Mouse (Mus musculus) hindbrain, embryonic 16.5 days (tissue): ENCODE data around the gene Epn1. TPM values are rescaled to one million over a fixed set of nuclear protein-coding genes. Genes with fewer than 3 reads are reported as not detected.
"Not testable (repeated sequence)": the region's sequence is repeated elsewhere in the genome, so short reads cannot be mapped to it uniquely, and the experiment has no call there.

ENCODE experiments used
- ATAC-seq: fragments of 200-750 bp; cut with Nextera tagmentation; 2 replicates; pipeline ENCODE4 v1.8.0; 2017; ENCODE audit warnings: moderate TSS enrichment, moderate library complexity
- H3K27ac ChIP-seq: fragments of 300-500 bp; sonication (generic); 2 replicates; pipeline ENCODE4 v1.5.1; 2014; ENCODE audit warnings: low read depth, mild to moderate bottlenecking, control low read depth, low read length, moderate library complexity
- H3K27me3 ChIP-seq: fragments of 300-500 bp; sonication (generic); replicated peaks from 2 replicates; pipeline ENCODE4 v1.6.1; 2014; ENCODE audit warnings: low read length; ENCODE audit not compliant: control insufficient read depth, insufficient read depth
- H3K36me3 ChIP-seq: fragments of 300-500 bp; sonication (generic); 2 replicates; pipeline ENCODE4 v1.6.1; 2014; ENCODE audit warnings: mild to moderate bottlenecking, low read length, moderate library complexity, mixed read lengths; ENCODE audit not compliant: control insufficient read depth, insufficient read depth
- H3K4me1 ChIP-seq: fragments of 300-500 bp; sonication (generic); 2 replicates; pipeline ENCODE4 v1.6.1; 2014; ENCODE audit warnings: low read depth, low read length; ENCODE audit not compliant: control insufficient read depth, insufficient read depth
- H3K4me2 ChIP-seq: fragments of 300-500 bp; sonication (generic); 2 replicates; pipeline ENCODE4 v1.6.1; 2014; ENCODE audit warnings: mild to moderate bottlenecking, low read length, control low read depth, moderate library complexity
- H3K4me3 ChIP-seq: fragments of 300-500 bp; sonication (generic); 2 replicates; pipeline ENCODE4 v1.5.1; 2014; ENCODE audit warnings: mild to moderate bottlenecking, low read length, control low read depth, moderate library complexity
- H3K9ac ChIP-seq: fragments of 300-500 bp; sonication (generic); 2 replicates; pipeline ENCODE4 v1.6.1; 2014; ENCODE audit warnings: low read depth, mild to moderate bottlenecking, control low read depth, low read length, moderate library complexity
- H3K9me3 ChIP-seq: fragments of 300-500 bp; sonication (generic); 2 replicates; pipeline ENCODE4 v1.6.1; 2014; ENCODE audit warnings: mild to moderate bottlenecking, low read length, moderate library complexity; ENCODE audit not compliant: control insufficient read depth
- WGBS: fragments of 180-500 bp; shearing (Covaris S2); extraction: QIAGEN DNeasy Blood & Tissue Kit; methylation state at CpG from one replicate; pipeline ENCODE4 v1.1.7; 2014; 5-methylcytosine and 5-hydroxymethylcytosine counted together
- polyA plus RNA-seq: library from polyadenylated mRNA; unstranded; fragments of >200 nt; fragmentation: Nextera tagmentation; extraction: Ambion mirVana; gene quantifications from 2 replicates; pipeline ENCODE4 v1.2.1, GENCODE M21; 2015

The Epn1 gene
- polyA plus RNA-seq, 1 experiment from 2014 or later = 115 TPM

GRCm38 (mm10) chr7:5061774-5062359 lies 18.2 kb upstream of the Epn1 start, which contains the start of gene U2af2:
TSS of gene U2af2 (plus strand) at chr7:5062143.
- peak; percentile 76 for ATAC-seq

GRCm38 (mm10) chr7:5062360-5063001 lies 17.6 kb upstream of the Epn1 start:
- H3K4me1 ChIP-seq = peaks cover 38% of the 10 kb centered on the region
- H3K27ac ChIP-seq = peak overlapping the region; percentile 99
- H3K9ac ChIP-seq = peak overlapping the region; percentile 77
- H3K4me2 ChIP-seq = peak overlapping the region; percentile 96
- H3K27me3 ChIP-seq = no peaks in the 10 kb centered on the region
- no peaks in the 10 kb centered on the region for H3K9me3 ChIP-seq
- WGBS = under 1% methylated on average over 51 of the region's 51 CpGs
- H3K4me3 ChIP-seq = peak overlapping the region; percentile 74
- H3K36me3 ChIP-seq = peaks cover 3% of the 10 kb centered on the region
- peak; percentile 45 for ATAC-seq

More at GRCm38 (mm10) chr7:5061774-5062359, 18.2 kb upstream of the Epn1 start, which contains the start of gene U2af2:
- Histone ChIP-seq H3K27me3 (no peaks in the 10 kb centered on the region), H3K9me3 (no peaks in the 10 kb centered on the region), H3K4me2 (peak within 1 kb of the TSS; percentile 96), H3K4me3 (peak within 1 kb of the TSS; percentile 74), H3K27ac (peak within 1 kb of the TSS; percentile 99), H3K4me1 (peaks cover 39% of the 10 kb centered on the region), H3K36me3 (no peaks in the 10 kb centered on the region), H3K9ac (peak within 1 kb of the TSS; percentile 83)
- WGBS = under 1% methylated on average over 50 of the region's 65 CpGs

- Histone ChIP-seq H3K4me2 (no peak overlapping the region), H3K27me3 (no peaks in the 10 kb centered on the region)
Observed at GRCm38 (mm10) chr7:5064886-5065285, 15.1 kb upstream of the Epn1 start.

GRCm38 (mm10) chr7:5073586-5073985 lies 6.4 kb upstream of the Epn1 start:
- Histone ChIP-seq H3K9ac (no peak overlapping the region), H3K4me2 (no peak overlapping the region), H3K9me3 (no peaks in the 10 kb centered on the region), H3K27ac (no peak overlapping the region), H3K4me3 (no peak overlapping the region), H3K36me3 (peaks cover 53% of the 10 kb centered on the region), H3K27me3 (no peaks in the 10 kb centered on the region), H3K4me1 (no peaks in the 10 kb centered on the region)
- ATAC-seq = no peak
- WGBS = 96% methylated on average over 1 of the region's 1 CpGs

More at GRCm38 (mm10) chr7:5064886-5065285, 15.1 kb upstream of the Epn1 start:
- 95% methylated on average over 6 of the region's 6 CpGs for WGBS
- Histone ChIP-seq H3K9ac (no peak overlapping the region), H3K4me1 (peaks cover 24% of the 10 kb centered on the region), H3K36me3 (peaks cover 18% of the 10 kb centered on the region), H3K4me3 (no peak overlapping the region), H3K9me3 (no peaks in the 10 kb centered on the region), H3K27ac (no peak overlapping the region)
- ATAC-seq = no peak

- H3K27ac ChIP-seq = no peak overlapping the region
- H3K27me3 ChIP-seq = no peaks in the 10 kb centered on the region
- H3K4me2 ChIP-seq = no peak overlapping the region
- no peaks in the 10 kb centered on the region for H3K4me1 ChIP-seq
- no peak overlapping the region for H3K4me3 ChIP-seq
- peaks cover 44% of the 10 kb centered on the region for H3K36me3 ChIP-seq
- ATAC-seq = no peak
- H3K9me3 ChIP-seq = no peaks in the 10 kb centered on the region
- WGBS = 92% methylated on average over 5 of the region's 5 CpGs
- no peak overlapping the region for H3K9ac ChIP-seq
Observed at GRCm38 (mm10) chr7:5074984-5075383, 5.1 kb upstream of the Epn1 start.

GRCm38 (mm10) chr7:5076931-5077330 lies 3.1 kb upstream of the Epn1 start:
- peaks cover 35% of the 10 kb centered on the region for H3K36me3 ChIP-seq
- no peaks in the 10 kb centered on the region for H3K27me3 ChIP-seq
- peaks cover 12% of the 10 kb centered on the region for H3K4me1 ChIP-seq
- H3K27ac ChIP-seq = no peak overlapping the region
- WGBS = 96% methylated on average over 2 of the region's 2 CpGs
- no peak overlapping the region for H3K4me2 ChIP-seq
- H3K4me3 ChIP-seq = no peak overlapping the region
- no peak for ATAC-seq
- no peak overlapping the region for H3K9ac ChIP-seq
- no peaks in the 10 kb centered on the region for H3K9me3 ChIP-seq

GRCm38 (mm10) chr7:5079365-5080009 lies 548 bp upstream of the Epn1 start:
- WGBS = 46% methylated on average over 9 of the region's 13 CpGs
- H3K9ac ChIP-seq = peak overlapping the region; percentile 42; the same call in 1 of the 2 replicates
- H3K9me3 ChIP-seq, H3K27me3 ChIP-seq: not testable (repeated sequence)
- H3K36me3 ChIP-seq = peaks cover 27% of the 10 kb centered on the region
- H3K4me3 ChIP-seq = peak overlapping the region; percentile 99
- ATAC-seq = peak; percentile 19
- peaks cover 15% of the 10 kb centered on the region for H3K4me1 ChIP-seq
- peak overlapping the region; percentile 58 for H3K4me2 ChIP-seq
- H3K27ac ChIP-seq = peak overlapping the region; percentile 73; the same call in 1 of the 2 replicates

- 17% methylated on average over 6 of the region's 6 CpGs for WGBS
Observed at GRCm38 (mm10) chr7:5080815-5081214, 780 bp downstream of the Epn1 start.

GRCm38 (mm10) chr7:5081241-5081640 lies 1.2 kb downstream of the Epn1 start:
- H3K9ac ChIP-seq = no peak overlapping the region
- H3K27ac ChIP-seq = no peak overlapping the region
- no peak for ATAC-seq
- H3K36me3 ChIP-seq = peaks cover 29% of the 10 kb centered on the region; the same call in 1 of the 2 replicates
- H3K27me3 ChIP-seq = no peaks in the 10 kb centered on the region
- WGBS = 69% methylated on average over 6 of the region's 6 CpGs
- H3K4me2 ChIP-seq = peak overlapping the region; percentile 58
- peaks cover 15% of the 10 kb centered on the region for H3K4me1 ChIP-seq
- no peaks in the 10 kb centered on the region for H3K9me3 ChIP-seq
- H3K4me3 ChIP-seq = peak overlapping the region; percentile 99

More at GRCm38 (mm10) chr7:5080815-5081214, 780 bp downstream of the Epn1 start:
- Histone ChIP-seq H3K9ac (peak overlapping the region; percentile 99), H3K4me3 (peak overlapping the region; percentile 99), H3K36me3 (peaks cover 30% of the 10 kb centered on the region; the same call in 1 of the 2 replicates), H3K27me3 (no peaks in the 10 kb centered on the region), H3K4me2 (peak overlapping the region; percentile 58), H3K27ac (peak overlapping the region; percentile 93), H3K9me3 (no peaks in the 10 kb centered on the region), H3K4me1 (peaks cover 15% of the 10 kb centered on the region)
- no peak for ATAC-seq
